Mouse (Mus musculus) kidney, embryonic 16.5 days (tissue): Measurements from ENCODE around the gene Chst3. TPM values are rescaled to one million over a fixed set of nuclear protein-coding genes. Genes with fewer than 3 reads are reported as not detected.
"Not testable (repeated sequence)": the region's sequence is repeated elsewhere in the genome, so short reads cannot be mapped to it uniquely, and the experiment has no call there.

Experiments used
- ATAC-seq: fragments of 200-750 bp; cut with Nextera tagmentation; 2 replicates; pipeline ENCODE4 v1.8.0; 2017; ENCODE audit warnings: moderate TSS enrichment; ENCODE audit not compliant: low FRiP score, low TSS enrichment
- H3K27ac ChIP-seq: fragments of 300-500 bp; sonication (generic); 2 replicates; pipeline ENCODE4 v1.5.1; 2014; ENCODE audit warnings: low read length
- H3K27me3 ChIP-seq: fragments of 300-500 bp; sonication (generic); 2 replicates; pipeline ENCODE4 v1.6.1; 2014; ENCODE audit warnings: low read length, control low read depth, mixed read lengths; ENCODE audit not compliant: insufficient read depth
- H3K36me3 ChIP-seq: fragments of 300-500 bp; sonication (generic); 2 replicates; pipeline ENCODE4 v1.6.1; 2014; ENCODE audit warnings: low read length, control low read depth, mixed read lengths; ENCODE audit not compliant: insufficient read depth
- H3K4me1 ChIP-seq: fragments of 300-500 bp; sonication (generic); 2 replicates; pipeline ENCODE4 v1.6.1; 2014; ENCODE audit warnings: low read length, control low read depth, mixed read lengths; ENCODE audit not compliant: insufficient read depth
- H3K4me2 ChIP-seq: fragments of 300-500 bp; sonication (generic); replicated peaks from 2 replicates; pipeline ENCODE4 v1.6.1; 2014; ENCODE audit warnings: low read depth, low read length
- H3K4me3 ChIP-seq: fragments of 300-500 bp; sonication (generic); 2 replicates; pipeline ENCODE4 v1.5.1; 2014; ENCODE audit warnings: mild to moderate bottlenecking, low read length
- H3K9ac ChIP-seq: fragments of 300-500 bp; sonication (generic); replicated peaks from 2 replicates; pipeline ENCODE4 v1.6.1; 2014; ENCODE audit warnings: low read length
- H3K9me3 ChIP-seq: fragments of 300-500 bp; sonication (generic); 2 replicates; pipeline ENCODE4 v1.6.1; 2016; ENCODE audit warnings: low read length, control low read depth
- WGBS: fragments of 180-500 bp; shearing (Covaris S2); extraction: QIAGEN DNeasy Blood & Tissue Kit; methylation state at CpG from one replicate; pipeline ENCODE4 v1.1.7; 2014; 5-methylcytosine and 5-hydroxymethylcytosine counted together
- polyA plus RNA-seq: library from polyadenylated mRNA; unstranded; fragments of >200 nt; fragmentation: Nextera tagmentation; extraction: Ambion mirVana; gene quantifications from 2 replicates; pipeline ENCODE4 v1.2.1, GENCODE M21; 2015

Gene Chst3
- polyA plus RNA-seq, 1 experiment from 2014 or later = 2.2 TPM

GRCm38 (mm10) chr10:60151107-60151663 lies 67.9 kb downstream of the Chst3 start:
- ATAC-seq = no peak
- Histone ChIP-seq H3K27ac (no peak overlapping the region), H3K9ac (no peak overlapping the region), H3K9me3 (no peaks in the 10 kb centered on the region), H3K4me2 (no peak overlapping the region), H3K27me3 (no peaks in the 10 kb centered on the region), H3K4me3 (no peak overlapping the region), H3K36me3 (no peaks in the 10 kb centered on the region), H3K4me1 (no peaks in the 10 kb centered on the region)
- 51% methylated on average over 6 of the region's 6 CpGs for WGBS

GRCm38 (mm10) chr10:60148087-60148486 lies 71.0 kb downstream of the Chst3 start:
- ATAC-seq = 0 out of 2 replicates have a peak, but pooled peaks have one; percentile 67
- Histone ChIP-seq H3K27me3 (no peaks in the 10 kb centered on the region), H3K4me2 (no peak overlapping the region), H3K4me3 (no peak overlapping the region), H3K4me1 (no peaks in the 10 kb centered on the region), H3K36me3 (no peaks in the 10 kb centered on the region), H3K27ac (no peak overlapping the region), H3K9ac (no peak overlapping the region), H3K9me3 (no peaks in the 10 kb centered on the region)
- WGBS = under 1% methylated on average over 5 of the region's 5 CpGs

GRCm38 (mm10) chr10:60147510-60148047 lies 71.5 kb downstream of the Chst3 start:
- H3K27ac ChIP-seq, ATAC-seq: not testable (repeated sequence)

GRCm38 (mm10) chr10:60141656-60142160 lies 77.4 kb downstream of the Chst3 start:
- Histone ChIP-seq H3K4me1 (no peaks in the 10 kb centered on the region), H3K9ac (no peak overlapping the region), H3K27me3 (no peaks in the 10 kb centered on the region), H3K4me3 (no peak overlapping the region), H3K27ac (no peak overlapping the region), H3K36me3 (no peaks in the 10 kb centered on the region), H3K4me2 (no peak overlapping the region), H3K9me3 (no peaks in the 10 kb centered on the region)
- 90% methylated on average over 3 of the region's 3 CpGs for WGBS
- ATAC-seq = no peak

More at GRCm38 (mm10) chr10:60147510-60148047, 71.5 kb downstream of the Chst3 start:
- not testable (repeated sequence) for H3K9ac ChIP-seq, H3K9me3 ChIP-seq, H3K4me2 ChIP-seq, H3K4me1 ChIP-seq, H3K36me3 ChIP-seq, H3K4me3 ChIP-seq, H3K27me3 ChIP-seq
- WGBS = 63% methylated on average over 10 of the region's 10 CpGs

- Histone ChIP-seq H3K4me1 (no peaks in the 10 kb centered on the region), H3K4me2 (no peak overlapping the region), H3K27ac (no peak overlapping the region), H3K4me3 (no peak overlapping the region), H3K27me3 (no peaks in the 10 kb centered on the region), H3K9ac (no peak overlapping the region), H3K9me3 (no peaks in the 10 kb centered on the region), H3K36me3 (no peaks in the 10 kb centered on the region)
- ATAC-seq = no peak
- 85% methylated on average over 4 of the region's 4 CpGs for WGBS
These were observed 78.3 kb downstream of the Chst3 start for GRCm38 (mm10) chr10:60140751-60141150.

GRCm38 (mm10) chr10:60138680-60139079 lies 80.4 kb downstream of the Chst3 start:
- Histone ChIP-seq H3K4me1 (peaks cover 5% of the 10 kb centered on the region), H3K9ac (no peak overlapping the region), H3K4me3 (no peak overlapping the region), H3K4me2 (no peak overlapping the region), H3K27ac (no peak overlapping the region), H3K9me3 (no peaks in the 10 kb centered on the region), H3K27me3 (no peaks in the 10 kb centered on the region), H3K36me3 (no peaks in the 10 kb centered on the region)
- WGBS = 76% methylated on average over 5 of the region's 5 CpGs
- no peak for ATAC-seq

GRCm38 (mm10) chr10:60136935-60137334 lies 82.1 kb downstream of the Chst3 start:
- Histone ChIP-seq H3K4me2 (no peak overlapping the region), H3K36me3 (no peaks in the 10 kb centered on the region), H3K4me1 (peaks cover 7% of the 10 kb centered on the region), H3K27me3 (no peaks in the 10 kb centered on the region), H3K9me3 (no peaks in the 10 kb centered on the region), H3K4me3 (no peak overlapping the region), H3K9ac (no peak overlapping the region), H3K27ac (no peak overlapping the region)
- no peak for ATAC-seq
- WGBS = 67% methylated on average over 7 of the region's 7 CpGs

GRCm38 (mm10) chr10:60136010-60136409 lies 83.0 kb downstream of the Chst3 start:
- not testable (repeated sequence) for H3K9ac ChIP-seq, H3K4me3 ChIP-seq, H3K9me3 ChIP-seq, H3K4me2 ChIP-seq, ATAC-seq, H3K27me3 ChIP-seq, H3K4me1 ChIP-seq, H3K27ac ChIP-seq, H3K36me3 ChIP-seq
- 52% methylated on average over 1 of the region's 1 CpGs for WGBS

- no peak overlapping the region for H3K9ac ChIP-seq
These were observed 84.9 kb downstream of the Chst3 start for GRCm38 (mm10) chr10:60134201-60134600.

GRCm38 (mm10) chr10:60133501-60133900 lies 85.6 kb downstream of the Chst3 start:
- no peaks in the 10 kb centered on the region for H3K36me3 ChIP-seq
- H3K27ac ChIP-seq = no peak overlapping the region
- H3K27me3 ChIP-seq = no peaks in the 10 kb centered on the region
- no peaks in the 10 kb centered on the region for H3K9me3 ChIP-seq
- H3K4me2 ChIP-seq = no peak overlapping the region
- no peak overlapping the region for H3K9ac ChIP-seq
- WGBS = 25% methylated on average over 6 of the region's 6 CpGs
- ATAC-seq = peak; percentile 20; the same call in 1 of the 2 replicates
- peaks cover 7% of the 10 kb centered on the region for H3K4me1 ChIP-seq
- no peak overlapping the region for H3K4me3 ChIP-seq

More at GRCm38 (mm10) chr10:60134201-60134600, 84.9 kb downstream of the Chst3 start:
- Histone ChIP-seq H3K36me3 (no peaks in the 10 kb centered on the region), H3K27ac (no peak overlapping the region), H3K4me1 (peaks cover 7% of the 10 kb centered on the region), H3K9me3 (no peaks in the 10 kb centered on the region), H3K27me3 (no peaks in the 10 kb centered on the region), H3K4me2 (no peak overlapping the region), H3K4me3 (no peak overlapping the region)
- ATAC-seq = no peak
- WGBS = 61% methylated on average over 9 of the region's 9 CpGs
